Mouse (Mus musculus) pancreas, adult 10 weeks (tissue): ENCODE measurements around the gene Pdxp. TPM values are rescaled to one million over a fixed set of nuclear protein-coding genes. Genes with fewer than 3 reads are reported as not detected.

Experiments
- polyA plus RNA-seq: library from polyadenylated mRNA; stranded (reverse); fragments of 350-450 nt; fragmentation: Illumina TruSeq; extraction: RNeasy Lipid Tissue Mini Kit (QIAGEN cat#74804); gene quantifications from one replicate; pipeline ENCODE4 v1.2.3, GENCODE M21; 2015; ENCODE audit warnings: low read depth, low replicate concordance; ENCODE audit not compliant: insufficient read depth

Pdxp gene
- 0.81 TPM for polyA plus RNA-seq

DNA sequence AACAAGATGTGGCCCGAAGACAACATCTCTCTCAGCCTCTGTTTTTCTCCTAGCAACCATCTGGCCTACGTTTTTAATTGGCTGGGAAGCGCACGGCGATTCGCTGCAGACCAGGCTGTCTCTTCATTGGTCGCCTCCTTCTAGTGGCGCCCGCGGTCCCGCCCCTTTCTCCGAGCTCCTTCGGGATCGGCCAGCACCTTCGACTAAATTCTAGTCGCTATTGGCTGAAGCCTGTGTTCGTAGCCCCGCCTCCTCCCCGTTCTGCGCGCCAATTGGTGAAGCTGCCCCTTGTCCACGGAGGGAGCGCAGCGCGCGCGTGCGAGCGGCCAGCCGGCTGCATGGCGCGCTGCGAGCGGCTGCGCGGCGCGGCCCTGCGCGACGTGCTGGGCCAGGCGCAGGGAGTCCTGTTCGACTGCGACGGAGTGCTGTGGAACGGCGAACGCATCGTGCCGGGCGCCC is at the start of gene Pdxp:
TSS of gene Pdxp (plus strand) at position 288 of the 459 bp plus-strand sequence.

DNA sequence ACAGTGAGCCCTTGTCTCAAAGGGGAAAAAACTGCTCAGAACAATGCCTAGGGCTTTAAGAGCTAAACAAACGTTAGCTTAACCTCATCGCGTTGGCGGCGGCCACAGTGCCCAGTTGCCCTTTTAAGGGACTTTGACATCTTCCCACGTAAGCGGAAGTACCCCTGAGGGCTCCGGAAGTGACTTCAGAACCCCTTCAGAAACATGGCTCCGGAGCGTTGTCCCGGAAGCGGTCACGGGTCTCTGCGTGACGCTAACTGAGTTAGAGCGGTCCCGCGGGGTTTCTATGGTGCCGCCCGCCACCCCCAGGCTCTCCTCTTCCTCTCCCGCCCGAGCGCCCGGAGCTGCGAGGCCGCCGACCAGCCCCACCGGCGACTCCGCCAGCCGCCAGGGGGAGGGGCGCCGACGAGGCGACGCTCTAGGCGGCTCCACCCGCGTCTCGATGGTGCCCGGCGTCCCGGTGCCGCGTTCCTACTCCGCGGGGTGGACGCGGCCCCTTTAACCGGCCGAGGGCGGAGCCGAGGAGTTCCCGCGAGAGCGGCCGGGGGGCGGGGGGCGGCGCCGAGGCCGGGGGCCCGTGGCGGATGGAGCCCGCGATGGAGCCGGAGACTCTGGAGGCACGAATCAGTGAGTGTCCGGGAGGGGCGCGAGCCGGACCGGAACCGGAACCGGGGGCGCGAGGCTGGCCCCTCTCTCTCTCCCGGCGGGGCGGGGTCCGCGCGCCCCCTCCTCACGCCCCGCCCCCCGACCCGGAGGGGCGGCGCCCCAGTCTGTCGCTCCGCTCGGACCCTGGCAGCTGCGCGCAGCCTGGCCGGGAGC is 36.5 kb upstream of the Pdxp start, which contains the start of gene Gga1:
TSS of gene Gga1 (plus strand) at position 200 of the 819 bp plus-strand sequence.

DNA sequence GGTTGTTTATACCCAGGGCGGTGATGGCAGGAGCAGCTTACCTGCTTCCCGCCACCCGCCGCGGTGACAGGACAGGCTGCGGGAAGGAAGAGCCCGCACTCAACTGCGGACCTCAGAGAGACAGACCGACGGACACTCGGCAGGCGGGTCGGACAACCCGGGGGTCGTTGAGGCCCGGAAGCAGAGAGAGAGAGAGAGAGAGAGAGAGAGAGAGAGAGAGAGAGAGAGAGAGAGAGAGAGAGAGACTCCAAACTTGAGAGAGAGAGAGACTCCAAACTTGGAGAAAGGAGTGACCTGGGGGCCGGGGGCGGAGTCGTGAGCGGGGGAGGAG is 14.3 kb upstream of the Pdxp start, which contains the start of gene Gm49510:
TSS of gene Gm49510 (plus strand) at position 259 of the 331 bp plus-strand sequence.

DNA sequence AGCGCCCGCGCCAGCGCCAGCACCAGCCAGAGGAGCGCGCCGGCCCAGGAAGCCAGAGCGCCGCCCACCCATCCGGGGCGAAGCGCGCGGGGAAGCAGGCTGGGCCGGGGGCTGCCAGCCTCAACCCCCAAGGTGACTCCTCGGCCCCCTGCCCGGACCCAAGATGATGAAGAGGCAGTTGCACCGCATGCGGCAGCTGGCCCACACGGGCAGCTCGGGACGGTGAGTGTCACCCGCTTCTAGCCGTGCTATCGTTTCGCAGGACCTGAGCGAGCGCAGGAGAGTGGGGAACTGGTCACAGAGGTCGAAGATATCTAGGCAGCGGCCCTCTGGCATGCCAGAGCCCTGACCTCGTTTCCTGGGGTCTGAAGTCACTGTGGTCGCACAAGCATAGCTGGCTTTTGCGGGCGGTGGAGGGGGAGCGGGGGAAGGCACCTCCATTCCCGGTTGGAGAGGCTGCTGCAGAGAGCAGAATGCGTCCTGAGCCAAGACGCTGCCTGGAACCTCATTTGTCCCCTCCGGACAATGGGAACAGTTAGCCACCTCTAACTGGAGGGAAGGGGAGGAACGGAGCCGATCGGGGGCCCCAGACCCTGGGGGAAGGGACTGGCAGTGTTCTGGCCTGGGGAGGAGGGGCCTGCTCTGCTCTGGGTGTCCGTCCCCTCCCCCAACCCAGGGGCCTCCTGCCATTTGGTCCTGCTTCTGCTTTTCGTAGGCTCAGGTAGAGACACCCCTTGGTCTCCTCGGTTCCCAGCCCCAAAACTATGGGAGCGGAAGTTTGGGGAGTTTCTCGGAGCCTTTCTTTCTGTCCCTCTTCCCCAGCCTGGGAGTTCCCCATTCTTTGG is 13.8 kb upstream of the Pdxp start, which contains the start of gene Sh3bp1:
TSS of gene Sh3bp1 (plus strand) at position 29 of the 845 bp plus-strand sequence.

DNA sequence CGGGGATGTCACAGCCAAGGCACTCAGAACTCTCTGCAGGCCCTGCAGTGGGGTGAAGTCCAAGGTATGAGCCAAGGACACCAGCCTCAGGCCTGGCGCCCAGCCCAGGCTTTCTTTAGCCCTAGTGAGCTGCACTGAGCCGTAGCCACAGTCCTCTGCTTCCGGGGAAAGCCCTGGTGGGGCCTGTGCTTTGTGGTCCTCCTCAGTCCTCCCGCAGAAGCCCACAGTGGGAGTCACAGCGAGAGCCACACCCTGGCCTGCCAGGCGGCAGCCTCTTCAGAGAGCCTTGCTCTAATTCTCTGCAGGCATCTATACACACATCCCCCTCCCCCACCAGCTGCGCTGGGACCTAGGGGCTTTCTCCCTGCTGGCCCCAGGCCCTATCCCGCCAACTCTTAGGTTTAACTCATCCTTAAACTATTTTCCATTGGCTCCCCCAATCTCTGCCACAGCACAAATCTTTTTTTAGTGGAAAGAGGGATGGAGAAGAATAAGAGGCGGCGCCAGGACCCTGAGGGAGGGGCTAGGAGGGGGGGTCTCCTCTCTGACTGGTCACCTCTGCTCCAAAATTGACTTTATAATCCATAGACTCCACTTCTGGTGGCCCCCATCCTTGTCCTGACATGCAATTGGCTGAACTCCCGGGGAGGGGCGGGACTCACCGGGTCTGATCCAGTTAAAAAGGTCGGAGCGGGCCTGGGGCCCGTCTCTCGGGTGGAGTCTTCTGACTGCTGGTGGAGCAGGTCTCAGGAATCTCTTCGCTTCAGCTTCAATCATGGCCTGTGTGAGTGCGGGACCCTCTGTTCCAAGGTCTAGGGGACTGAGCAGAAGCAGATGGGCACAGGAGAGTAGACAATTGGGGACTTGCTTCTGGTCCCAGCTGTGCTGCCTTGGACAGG is 12.6 kb downstream of the Pdxp start, which contains the start of gene Lgals1:
TSS of gene Lgals1 (plus strand) at position 705 of the 899 bp plus-strand sequence.

GRCm38 (mm10) chr15:78934784-78935320 is 21.1 kb downstream of the Pdxp start, which contains the start of gene Nol12:
Gene Nol12 (plus strand): TSS chr15:78934933.

DNA sequence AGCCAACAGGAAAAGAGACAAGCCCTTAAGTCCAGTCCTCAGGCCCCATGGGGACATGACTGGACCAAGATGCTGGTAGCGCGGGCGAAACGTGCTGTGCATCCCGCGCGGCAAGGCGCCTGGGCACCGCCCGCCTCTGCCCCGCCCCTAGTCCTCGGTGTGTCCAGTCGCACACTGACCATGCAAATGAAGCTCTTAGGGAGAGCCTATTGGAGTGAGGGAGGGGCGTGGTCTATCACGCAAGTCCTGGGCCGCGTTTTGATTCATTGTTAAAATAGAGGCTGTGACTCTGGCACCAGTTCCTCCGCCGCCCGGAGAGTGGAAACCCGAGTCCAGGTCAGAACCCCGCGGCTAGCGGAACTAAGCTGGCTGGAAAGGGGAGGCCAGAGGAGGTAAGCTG is 33.9 kb downstream of the Pdxp start, which contains the start of gene Triobp:
TSS of gene Triobp (plus strand) at position 68 of the 400 bp plus-strand sequence.

Other genes starting within 250 kb of the Pdxp start
- not detected for gene Elfn2, start 195.1 kb upstream of the Pdxp start, polyA plus RNA-seq
- 5.7 TPM for gene Mfng, start 140.4 kb upstream of the Pdxp start, polyA plus RNA-seq
- 11.2 TPM for gene Card10, start 110.9 kb upstream of the Pdxp start, polyA plus RNA-seq
- gene Cdc42ep1, start 71.3 kb upstream of the Pdxp start, polyA plus RNA-seq = 26.1 TPM
- gene Lgals2, start 58.4 kb upstream of the Pdxp start, polyA plus RNA-seq = 2.3 TPM
- 14.9 TPM for gene Gga1, start 36.7 kb upstream of the Pdxp start, polyA plus RNA-seq
- gene Gm49510, start 14.3 kb upstream of the Pdxp start, polyA plus RNA-seq = not detected
- gene Sh3bp1, start 14.2 kb upstream of the Pdxp start, polyA plus RNA-seq = 4.2 TPM
- gene Lgals1, start 12.8 kb downstream of the Pdxp start, polyA plus RNA-seq = 163 TPM
- gene Nol12, start 21.0 kb downstream of the Pdxp start, polyA plus RNA-seq = 14.1 TPM
- 12.3 TPM for gene Triobp, start 33.8 kb downstream of the Pdxp start, polyA plus RNA-seq
- 47.5 TPM for gene H1f0, start 114.5 kb downstream of the Pdxp start, polyA plus RNA-seq
- gene Galr3, start 128.0 kb downstream of the Pdxp start, polyA plus RNA-seq = 1.4 TPM
- 9.9 TPM for gene Ankrd54, start 149.0 kb downstream of the Pdxp start, polyA plus RNA-seq
- gene Eif3l, start 161.3 kb downstream of the Pdxp start, polyA plus RNA-seq = 26.9 TPM
- 10.6 TPM for gene Micall1, start 195.0 kb downstream of the Pdxp start, polyA plus RNA-seq
- 30.2 TPM for gene Polr2f, start 227.1 kb downstream of the Pdxp start, polyA plus RNA-seq
- 5.4 TPM for gene 1700088E04Rik, start 227.3 kb downstream of the Pdxp start, polyA plus RNA-seq